Mouse (Mus musculus) megakaryocyte, embryonic 14.5 days (primary cell): ENCODE results near the gene Cnnm3. TPM values are rescaled to one million over a fixed set of nuclear protein-coding genes. Genes with fewer than 3 reads are reported as not detected.

Experiments used
- H3K27me3 ChIP-seq: replicated peaks from 2 replicates; pipeline ENCODE3; 2012; ENCODE audit warnings: inconsistent platforms
- H3K36me3 ChIP-seq: replicated peaks from 2 replicates; pipeline ENCODE3; 2012; ENCODE audit warnings: low read length, inconsistent platforms, mixed read lengths
- H3K4me1 ChIP-seq: 2 replicates; pipeline ENCODE4 v1.6.1; 2012; ENCODE audit warnings: inconsistent platforms
- H3K4me3 ChIP-seq: replicated peaks from 2 replicates; pipeline ENCODE3; 2012; ENCODE audit warnings: moderate library complexity, mild to moderate bottlenecking, inconsistent platforms
- H3K9me3 ChIP-seq: 2 replicates; pipeline ENCODE4 v1.6.1; 2012; ENCODE audit warnings: inconsistent platforms
- FLI1 ChIP-seq: IDR thresholded peaks from 2 replicates; pipeline ENCODE4 v1.6.1; 2012; ENCODE audit warnings: low read length, inconsistent platforms, mixed read lengths
- GATA1 ChIP-seq: IDR thresholded peaks from 3 replicates; pipeline ENCODE4 v1.6.1; 2012; ENCODE audit warnings: mixed read lengths, low read length, inconsistent platforms, borderline replicate concordance
- polyA plus RNA-seq: library from polyadenylated mRNA; stranded (reverse); fragments of >175 nt; gene quantifications from 2 replicates; pipeline ENCODE4 v1.2.3, GENCODE M21; 2012; ENCODE audit warnings: low replicate concordance; ENCODE audit not compliant: insufficient read depth

Cnnm3 gene
- polyA plus RNA-seq, 1 experiment = 9.6 TPM

- Histone ChIP-seq H3K36me3 (peaks cover 90% of the 10 kb centered on the region), H3K9me3 (no peaks in the 10 kb centered on the region), H3K4me1 (peaks cover 5% of the 10 kb centered on the region; the same call in 1 of the 2 replicates), H3K27me3 (no peaks in the 10 kb centered on the region), H3K4me3 (no peak overlapping the region)
- TF ChIP-seq GATA1 = no peak
These were observed 11.8 kb downstream of the Cnnm3 start for GRCm38 (mm10) chr1:36523332-36524013.

DNA sequence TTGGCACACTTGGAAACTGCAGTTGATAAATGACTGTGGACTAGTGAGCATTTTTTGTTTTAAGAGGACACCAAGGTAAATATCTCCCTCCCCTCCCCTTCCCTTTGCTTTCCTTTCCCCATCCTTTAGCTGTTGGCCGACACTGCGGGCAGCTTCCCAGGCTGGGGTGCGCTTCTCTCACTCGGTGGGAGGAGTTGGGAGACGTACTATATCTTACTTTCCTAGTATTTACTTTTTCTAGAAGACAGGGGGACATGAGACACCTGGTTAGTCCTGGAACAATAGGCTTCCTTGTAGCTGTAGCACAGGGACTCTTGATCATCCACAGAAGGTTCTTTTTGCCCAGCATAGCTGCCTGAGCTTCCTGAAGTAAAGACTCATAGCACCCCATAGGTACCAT is 12.4 kb downstream of the Cnnm3 start:
- Histone ChIP-seq H3K4me1 (0 out of 2 replicates have a peak, but pooled peaks cover 5% of the 10 kb centered on the region), H3K27me3 (no peaks in the 10 kb centered on the region), H3K36me3 (peaks cover 84% of the 10 kb centered on the region), H3K9me3 (no peaks in the 10 kb centered on the region), H3K4me3 (no peak overlapping the region)
- no peak for TF ChIP-seq FLI1

- no peaks in the 10 kb centered on the region for H3K9me3 ChIP-seq
- no peak for TF ChIP-seq GATA1
- TF ChIP-seq FLI1 = no peak
- peaks cover 81% of the 10 kb centered on the region for H3K36me3 ChIP-seq
- 0 out of 2 replicates have a peak, but pooled peaks cover 5% of the 10 kb centered on the region for H3K4me1 ChIP-seq
- H3K4me3 ChIP-seq = no peak overlapping the region
- no peaks in the 10 kb centered on the region for H3K27me3 ChIP-seq
These were observed 14.1 kb downstream of the Cnnm3 start for GRCm38 (mm10) chr1:36525774-36526173.

GRCm38 (mm10) chr1:36526903-36527302 is 15.2 kb downstream of the Cnnm3 start:
- peaks cover 81% of the 10 kb centered on the region for H3K36me3 ChIP-seq
- no peaks in the 10 kb centered on the region for H3K27me3 ChIP-seq
- no peak for TF ChIP-seq GATA1
- no peak for TF ChIP-seq FLI1
- H3K9me3 ChIP-seq = no peaks in the 10 kb centered on the region
- H3K4me3 ChIP-seq = no peak overlapping the region
- peaks cover 5% of the 10 kb centered on the region; the same call in 1 of the 2 replicates for H3K4me1 ChIP-seq

DNA sequence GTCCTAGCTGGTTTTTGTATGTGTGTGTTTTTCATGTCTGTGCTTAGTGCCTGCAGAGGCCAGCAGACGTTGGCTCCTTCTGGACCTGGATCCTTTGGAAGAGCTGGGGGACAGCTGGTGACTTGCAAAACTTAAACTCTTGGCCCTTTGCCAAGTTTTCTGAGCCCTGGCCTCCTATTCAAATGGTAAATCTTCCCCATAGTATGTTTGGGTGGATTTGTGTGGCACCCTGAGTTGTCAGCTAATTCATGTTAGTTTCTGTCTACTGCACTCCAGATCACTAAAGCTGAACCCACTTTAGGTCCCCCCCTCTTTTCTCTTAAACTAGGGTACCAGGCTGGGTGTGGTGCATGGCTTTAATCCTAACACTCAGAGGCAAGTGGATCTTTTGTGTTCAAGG is 16.7 kb downstream of the Cnnm3 start:
- no peak for TF ChIP-seq FLI1
- TF ChIP-seq GATA1 = no peak
- Histone ChIP-seq H3K36me3 (peaks cover 80% of the 10 kb centered on the region), H3K4me1 (peaks cover 5% of the 10 kb centered on the region; the same call in 1 of the 2 replicates), H3K27me3 (no peaks in the 10 kb centered on the region), H3K4me3 (no peak overlapping the region), H3K9me3 (no peaks in the 10 kb centered on the region)

- TF ChIP-seq FLI1 = no peak
- TF ChIP-seq GATA1 = no peak
- Histone ChIP-seq H3K4me3 (no peak overlapping the region), H3K36me3 (peaks cover 80% of the 10 kb centered on the region), H3K4me1 (peaks cover 5% of the 10 kb centered on the region; the same call in 1 of the 2 replicates), H3K27me3 (no peaks in the 10 kb centered on the region), H3K9me3 (no peaks in the 10 kb centered on the region)
These were observed 17.6 kb downstream of the Cnnm3 start for GRCm38 (mm10) chr1:36529274-36529673.

GRCm38 (mm10) chr1:36529875-36530274 is 18.2 kb downstream of the Cnnm3 start:
- Histone ChIP-seq H3K4me1 (peaks cover 10% of the 10 kb centered on the region; the same call in 1 of the 2 replicates), H3K4me3 (no peak overlapping the region), H3K27me3 (no peaks in the 10 kb centered on the region), H3K9me3 (no peaks in the 10 kb centered on the region), H3K36me3 (peaks cover 80% of the 10 kb centered on the region)
- TF ChIP-seq GATA1 (no peak), FLI1 (no peak)

DNA sequence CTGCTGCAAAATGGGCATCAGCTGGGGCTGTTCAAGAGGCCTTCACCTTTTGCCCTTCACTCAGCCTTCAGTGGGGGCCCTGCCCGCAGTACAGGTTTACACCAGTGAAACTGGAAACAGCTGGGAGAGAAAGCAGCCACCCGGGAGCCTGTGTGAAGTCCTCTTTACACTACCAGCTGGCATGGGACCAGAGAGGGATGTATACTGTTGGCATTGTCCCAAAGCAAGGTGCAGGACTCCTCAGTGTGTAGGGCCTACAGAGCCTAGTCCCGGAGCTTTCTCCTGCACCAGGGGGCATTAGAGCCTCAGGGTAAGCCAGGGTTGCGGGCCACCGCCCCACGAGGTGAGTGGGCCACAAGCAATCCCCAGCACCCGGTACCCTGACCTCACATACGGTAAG is 18.8 kb downstream of the Cnnm3 start:
- no peak for TF ChIP-seq FLI1
- no peak for TF ChIP-seq GATA1
- no peak overlapping the region for H3K4me3 ChIP-seq
- peaks cover 79% of the 10 kb centered on the region for H3K36me3 ChIP-seq
- H3K9me3 ChIP-seq = no peaks in the 10 kb centered on the region
- H3K27me3 ChIP-seq = no peaks in the 10 kb centered on the region
- peaks cover 10% of the 10 kb centered on the region; the same call in 1 of the 2 replicates for H3K4me1 ChIP-seq

DNA sequence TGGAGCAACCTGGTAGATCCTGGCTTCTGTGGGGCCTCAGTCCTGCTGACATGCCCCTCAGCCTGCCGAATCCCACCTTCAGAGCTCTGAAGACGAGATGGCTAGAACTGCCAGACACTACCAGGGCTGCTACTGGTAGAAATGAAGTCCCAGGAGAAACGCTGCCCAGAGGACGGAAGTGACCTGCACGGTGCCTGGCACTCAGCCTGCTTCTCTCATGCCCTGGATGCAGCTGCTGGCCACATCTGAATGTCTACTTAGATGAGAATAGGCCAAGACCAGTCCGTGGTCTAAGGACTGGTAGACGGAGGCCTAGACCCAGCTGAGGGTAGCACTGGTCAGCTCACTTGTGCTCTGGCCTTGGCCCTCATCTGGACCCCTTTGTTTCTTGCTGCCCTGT is 19.3 kb downstream of the Cnnm3 start:
- Histone ChIP-seq H3K9me3 (no peaks in the 10 kb centered on the region), H3K4me1 (peaks cover 10% of the 10 kb centered on the region; the same call in 1 of the 2 replicates), H3K27me3 (no peaks in the 10 kb centered on the region), H3K4me3 (no peak overlapping the region), H3K36me3 (peaks cover 79% of the 10 kb centered on the region)
- TF ChIP-seq GATA1 (no peak), FLI1 (no peak)

DNA sequence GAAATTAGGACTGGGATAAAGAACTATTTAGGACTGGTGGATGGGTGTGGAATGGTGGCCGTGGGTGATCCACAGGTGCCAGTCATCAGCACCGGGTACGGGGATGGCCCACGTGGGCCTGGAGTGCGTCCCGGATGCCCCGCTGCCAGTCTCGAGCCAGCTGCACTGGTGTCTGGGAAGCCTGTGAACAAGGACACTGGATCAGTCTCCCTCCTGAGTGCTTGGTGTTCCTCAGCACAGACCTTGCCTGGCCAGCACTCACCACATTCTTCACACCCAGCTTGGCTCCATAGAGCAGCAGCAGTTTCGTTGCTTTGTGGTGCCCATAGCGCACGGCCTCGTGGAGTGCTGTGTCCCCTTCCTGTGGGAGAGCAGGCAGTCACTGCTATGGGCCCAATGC is 19.8 kb downstream of the Cnnm3 start:
- Histone ChIP-seq H3K4me3 (peak overlapping the region; percentile 31), H3K27me3 (no peaks in the 10 kb centered on the region), H3K9me3 (no peaks in the 10 kb centered on the region), H3K4me1 (peaks cover 10% of the 10 kb centered on the region; the same call in 1 of the 2 replicates), H3K36me3 (peaks cover 79% of the 10 kb centered on the region)
- TF ChIP-seq FLI1 (no peak), GATA1 (no peak)
